Mouse (Mus musculus): ENCODE measurements around the gene Cox16.
"Not testable (repeated sequence)": the region's sequence is repeated elsewhere in the genome, so short reads cannot be mapped to it uniquely, and the experiment has no call there.

Gene Cox16

GRCm38 (mm10) chr12:81484727-81485191, at the start of gene Cox16:
Gene Cox16 (minus strand): TSS chr12:81485127.
- peak; percentile 83 for DNase-seq

GRCm38 (mm10) chr12:81533029-81533419, 48.1 kb upstream of the Cox16 start:
- DNase-seq = no peak

DNA sequence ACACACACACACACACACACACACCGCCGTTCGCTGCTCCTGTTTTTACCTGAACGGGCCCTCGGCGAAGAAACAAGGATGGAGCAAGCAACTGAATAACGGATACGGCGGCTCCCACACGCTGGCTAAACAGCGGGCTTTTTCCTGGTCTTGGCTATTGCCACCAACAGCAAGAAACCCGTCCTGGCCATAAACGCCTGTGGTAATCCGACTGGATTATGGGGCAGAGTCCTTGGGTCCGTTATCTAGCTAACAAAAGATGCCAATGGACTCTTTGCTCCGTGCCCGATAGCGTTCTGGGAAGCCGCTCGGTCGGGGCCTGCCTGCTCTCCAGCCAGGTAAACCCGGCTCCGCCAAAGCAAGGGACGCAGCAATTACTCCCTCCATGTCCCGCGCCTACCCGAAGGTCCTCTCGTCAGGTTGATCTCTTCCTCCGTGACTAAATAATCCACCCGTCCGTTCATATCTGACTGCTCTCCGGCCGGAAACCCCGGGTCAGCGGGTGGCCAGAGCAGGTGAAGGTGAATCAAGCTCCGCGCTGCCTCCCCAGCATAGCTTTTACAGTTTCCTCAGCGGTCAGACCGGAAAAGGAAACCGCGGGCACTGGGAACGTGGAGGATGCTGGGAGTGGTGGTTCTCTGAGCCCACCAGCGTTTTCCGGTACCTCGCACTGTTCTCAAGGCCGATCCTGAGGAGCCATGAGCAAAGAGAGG, 47.5 kb upstream of the Cox16 start, which contains the start of the genes Gm20498 and Synj2bp:
Gene Gm20498, minus strand, starts transcription at position 590 of the 713 bp plus-strand sequence.
Gene Synj2bp, minus strand, starts transcription at position 596 of the 713 bp plus-strand sequence.
- DNase-seq = peak; percentile 84

- DNase-seq = not testable (repeated sequence)
Observed at GRCm38 (mm10) chr12:81530587-81530986, 45.7 kb upstream of the Cox16 start.

GRCm38 (mm10) chr12:81496906-81497305, 12.0 kb upstream of the Cox16 start:
- not testable (repeated sequence) for DNase-seq

GRCm38 (mm10) chr12:81490491-81490890, 5.6 kb upstream of the Cox16 start:
- no peak for DNase-seq

- no peak for DNase-seq
Observed at GRCm38 (mm10) chr12:81485311-81485710, 384 bp upstream of the Cox16 start.

GRCm38 (mm10) chr12:81484212-81484611, 715 bp downstream of the Cox16 start:
- DNase-seq = no peak

- peak; percentile 56 for DNase-seq
Observed at GRCm38 (mm10) chr12:81483656-81484055, 1.3 kb downstream of the Cox16 start.

GRCm38 (mm10) chr12:81459051-81459450, 25.9 kb downstream of the Cox16 start:
- not testable (repeated sequence) for DNase-seq

DNA sequence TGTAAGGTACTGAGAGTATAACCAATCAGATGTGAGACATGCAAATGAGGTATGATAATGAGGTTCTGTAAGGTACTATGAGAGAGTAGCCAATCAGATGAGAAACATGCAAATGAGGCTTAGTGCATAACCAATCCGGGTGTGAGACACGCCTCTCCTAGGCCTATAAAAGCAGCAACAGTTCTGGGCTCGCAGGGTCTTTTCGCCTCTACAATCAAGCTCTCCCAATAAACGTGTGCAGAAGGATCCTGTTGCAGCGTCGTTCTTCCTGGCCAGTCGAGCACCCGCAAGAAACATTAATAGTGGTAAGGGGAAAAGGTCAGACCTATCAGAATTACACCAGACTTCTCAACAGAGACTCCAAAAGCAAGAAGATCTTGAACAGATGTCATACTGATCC, 45.9 kb downstream of the Cox16 start:
- not testable (repeated sequence) for DNase-seq

- DNase-seq = not testable (repeated sequence)
Observed at GRCm38 (mm10) chr12:81434778-81435177, 50.1 kb downstream of the Cox16 start.

DNA sequence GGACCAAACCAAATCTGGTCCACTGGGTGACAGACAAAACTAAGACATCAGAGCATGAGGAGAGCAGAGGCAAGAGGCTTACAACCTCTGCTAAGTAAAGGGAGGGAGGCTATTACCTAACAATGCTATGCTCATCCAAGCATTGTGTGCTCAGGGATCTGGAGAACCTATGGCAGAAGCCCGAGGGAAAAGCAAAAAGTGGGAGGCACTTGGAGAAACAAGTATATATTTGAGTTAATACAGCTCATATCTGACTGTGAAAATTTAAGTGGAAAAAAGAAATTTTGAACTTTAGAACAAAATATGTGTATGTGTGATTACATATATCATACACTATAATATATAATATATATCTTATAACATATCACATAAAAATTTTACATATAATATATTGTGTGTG, 63.1 kb downstream of the Cox16 start, which contains the start of gene Adam4:
Gene Adam4, minus strand, starts transcription at position 101 of the 400 bp plus-strand sequence.
- no peak for DNase-seq

DNA sequence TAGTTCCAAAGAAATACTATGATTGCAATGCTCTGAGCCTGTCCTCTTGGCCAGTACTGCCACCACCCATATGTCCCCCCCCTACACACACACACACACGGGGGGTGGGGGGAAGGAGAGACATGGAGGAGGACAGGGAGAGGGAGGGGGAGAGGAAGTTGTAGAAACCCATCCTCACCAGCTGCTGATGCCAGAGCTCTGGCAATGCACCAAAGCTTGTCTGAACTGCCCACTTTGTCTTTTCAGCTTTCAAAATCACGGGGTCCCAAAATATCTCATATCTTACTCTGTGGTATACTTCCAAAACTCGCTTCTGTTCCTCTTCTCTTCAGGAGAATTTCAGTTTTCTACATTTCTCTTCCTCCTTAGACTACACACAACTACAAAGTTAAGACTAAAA, 71.7 kb downstream of the Cox16 start:
- DNase-seq = no peak

DNA sequence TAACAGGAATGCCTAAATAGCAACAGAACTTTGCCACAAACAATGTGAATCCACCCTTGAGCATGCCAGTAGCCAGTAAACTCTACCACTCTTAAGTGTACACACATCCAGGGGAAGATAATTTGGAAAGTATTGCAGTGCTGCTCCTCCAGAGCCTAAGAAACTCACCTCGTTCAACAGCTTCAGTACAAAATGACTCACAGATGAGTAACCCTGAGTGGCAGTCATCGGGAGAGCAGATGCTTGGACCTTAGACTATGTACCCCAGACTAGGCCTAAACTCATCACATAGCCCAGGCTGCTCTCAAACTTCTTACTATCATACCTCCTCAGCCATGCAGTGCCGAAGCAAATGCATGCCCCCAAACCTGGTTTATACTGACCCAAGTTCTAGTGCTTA, 76.0 kb downstream of the Cox16 start:
- no peak for DNase-seq

GRCm38 (mm10) chr12:81402187-81402586, 82.7 kb downstream of the Cox16 start:
- DNase-seq = peak; percentile 38

- DNase-seq = not testable (repeated sequence)
Observed at GRCm38 (mm10) chr12:81379364-81379763, 105.6 kb downstream of the Cox16 start, which contains the start of gene Gm4787. Gene Gm4787 (minus strand): TSS chr12:81379464.

DNA sequence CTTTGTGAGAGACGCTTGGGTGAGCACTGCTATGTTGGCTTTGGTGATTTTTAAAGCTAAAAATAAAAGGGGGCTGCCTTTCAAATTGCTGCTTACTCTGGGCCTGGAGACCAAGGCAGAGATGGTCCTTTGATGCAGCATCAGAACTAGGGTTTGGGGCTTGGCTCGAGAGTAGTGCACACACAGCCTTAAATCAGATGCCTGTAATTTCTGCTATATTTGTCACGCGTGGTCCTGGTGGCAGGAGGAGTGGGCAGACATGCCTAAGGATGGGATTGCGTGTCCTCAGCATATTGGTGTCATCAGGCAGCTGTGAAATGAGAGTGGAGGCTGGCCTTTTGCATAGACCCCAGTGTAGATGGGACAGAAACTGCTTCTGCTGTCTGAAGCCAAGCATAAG, 151.1 kb downstream of the Cox16 start:
- DNase-seq = no peak

DNA sequence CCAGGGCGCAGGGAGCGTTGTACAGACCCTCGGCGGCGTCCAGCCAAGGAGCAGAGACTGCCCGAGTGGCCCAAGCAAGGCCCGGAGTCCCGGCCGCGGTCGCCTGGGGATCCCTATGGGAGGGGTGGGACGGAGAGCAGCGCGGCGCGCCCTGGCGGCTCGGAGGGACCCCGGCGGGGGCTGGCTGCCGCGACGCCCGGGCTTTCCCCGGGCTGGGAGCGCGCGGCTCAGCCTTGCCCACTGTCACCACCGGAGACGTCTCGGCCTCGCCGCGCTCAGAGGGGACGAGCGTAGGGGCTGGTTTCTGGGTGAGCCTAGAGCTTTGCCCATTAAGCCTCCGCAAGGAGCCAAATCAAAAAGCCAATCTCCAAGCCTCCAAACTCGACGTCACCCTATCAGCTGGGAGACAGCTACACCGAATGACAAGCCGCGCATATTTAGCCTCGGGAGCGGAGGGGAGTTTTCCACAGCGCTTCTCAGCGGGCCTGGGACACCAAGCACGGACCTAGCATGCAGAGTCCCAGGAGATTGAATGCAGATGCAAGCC, 152.0 kb downstream of the Cox16 start, which contains the start of gene Slc8a3:
Gene Slc8a3, minus strand, starts transcription at position 306 of the 547 bp plus-strand sequence.
- peak; percentile 5 for DNase-seq

DNA sequence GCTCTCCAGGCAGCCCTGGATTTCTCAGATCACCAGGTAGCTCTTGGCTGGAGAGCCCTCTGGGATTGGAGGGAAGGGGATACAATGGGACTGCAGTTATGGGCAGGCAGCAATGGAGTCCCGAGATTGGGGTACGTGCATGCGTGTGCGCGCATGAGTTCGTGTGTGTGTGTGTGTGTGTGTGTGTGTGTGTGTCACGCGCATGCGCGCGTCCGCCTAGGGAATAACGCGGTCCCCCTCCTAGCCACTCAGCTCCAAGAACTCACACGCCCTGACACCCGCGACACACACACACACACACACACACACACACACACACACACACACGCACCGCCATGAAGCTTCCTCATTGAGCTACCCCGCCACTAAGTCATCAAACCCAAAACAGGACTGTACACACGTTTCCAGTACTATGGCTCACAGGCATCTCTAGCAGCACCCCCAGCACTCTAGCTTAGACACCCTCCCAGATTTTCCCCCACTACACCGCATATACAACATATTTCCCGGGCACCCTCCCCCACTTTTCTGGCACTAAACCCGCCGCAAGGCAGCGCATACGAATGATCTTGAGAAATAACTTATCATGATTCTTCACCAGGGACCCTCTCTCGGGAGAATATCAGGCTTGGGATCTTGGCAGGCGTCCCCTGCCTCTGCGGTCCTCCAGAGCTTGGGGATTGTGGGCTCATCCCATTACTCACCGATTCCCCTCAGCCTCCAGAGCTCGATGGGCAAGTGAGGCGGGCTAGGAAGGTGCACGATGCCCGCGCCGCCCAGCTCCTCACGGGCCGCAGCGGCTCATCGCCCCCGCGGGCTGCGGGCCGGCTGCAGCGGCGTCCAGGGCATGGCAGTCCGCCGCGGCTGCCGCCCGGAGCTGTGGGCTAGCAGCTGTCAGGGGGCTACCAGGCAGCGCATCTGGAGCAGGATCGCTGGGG, 152.7 kb downstream of the Cox16 start:
- DNase-seq = peak; percentile 9

GRCm38 (mm10) chr12:81331046-81331638, 153.8 kb downstream of the Cox16 start:
- no peak for DNase-seq

- no peak for DNase-seq
Observed at GRCm38 (mm10) chr12:81324991-81325390, 159.9 kb downstream of the Cox16 start.

Data from liver (tissue).